Mouse (Mus musculus) heart, postnatal 25 days (tissue): ENCODE results near the gene Tmem198. TPM values are rescaled to one million over a fixed set of nuclear protein-coding genes. Genes with fewer than 3 reads are reported as not detected.

Experiments used
- DNase-seq: peaks from one replicate; pipeline ENCODE4 v3.0.0; 2022; ENCODE audit warnings: low spot score
- intact Hi-C: fragments of 180-260 bp; cut with DNase I; formaldehyde crosslinking; loops from one replicate; pipeline ENCODE4 v1.15.1; 2025
- total RNA-seq, 2 experiments: library from RNA; stranded (reverse); gene quantifications; 2 replicates each; pipeline ENCODE4 v1.2.3; 2021

The Tmem198 gene
- total RNA-seq, result under 1 TPM; 0.42 to 0.61 TPM

- DNase-seq, result peak; percentile 92
- intact Hi-C loops, result loop anchor here (1.0 to 5.0 kb wide), 2 partner anchors 43 to 117 kb away; partner anchors contain the start of gene Stk11ip
These were observed at the start of gene Tmem198, which contains the start of gene Chpf for GRCm38 (mm10) chr1:75478916-75479634. Tmem198 (plus strand) TSS chr1:75479532. Chpf (minus strand) TSS chr1:75479307.

- peak; percentile 67 for DNase-seq
- intact Hi-C loops, result no loop called here
These were observed 43.6 kb upstream of the Tmem198 start, which contains the start of gene Gmppa for GRCm38 (mm10) chr1:75435475-75436328. Gmppa (plus strand) TSS chr1:75435930.

GRCm38 (mm10) chr1:75438782-75439181 lies 40.5 kb upstream of the Tmem198 start:
- no peak for DNase-seq
- intact Hi-C loops, result no loop called here

- intact Hi-C loops, result no loop called here
- DNase-seq, result no peak
These were observed 38.7 kb upstream of the Tmem198 start for GRCm38 (mm10) chr1:75440661-75441060.

GRCm38 (mm10) chr1:75441471-75441996 lies 37.8 kb upstream of the Tmem198 start:
- intact Hi-C loops, result no loop called here

GRCm38 (mm10) chr1:75442171-75442570 lies 37.2 kb upstream of the Tmem198 start:
- intact Hi-C loops, result no loop called here
- DNase-seq, result no peak

More at GRCm38 (mm10) chr1:75441471-75441996, 37.8 kb upstream of the Tmem198 start:
- DNase-seq, result no peak

- intact Hi-C loops, result no loop called here
- DNase-seq, result no peak
These were observed 36.5 kb upstream of the Tmem198 start for GRCm38 (mm10) chr1:75442811-75443210.

GRCm38 (mm10) chr1:75443247-75444024 lies 35.9 kb upstream of the Tmem198 start:
- no peak for DNase-seq
- intact Hi-C loops, result no loop called here

- intact Hi-C loops, result no loop called here
- no peak for DNase-seq
These were observed 35.1 kb upstream of the Tmem198 start for GRCm38 (mm10) chr1:75444208-75444607.

- no peak for DNase-seq
- intact Hi-C loops, result loop anchor here (1.0 to 5.0 kb wide), 2 partner anchors 22 to 103 kb away; no protein-coding TSS in a partner anchor
These were observed 34.1 kb upstream of the Tmem198 start for GRCm38 (mm10) chr1:75445141-75445701.

- intact Hi-C loops, result loop anchor here (1.0 to 5.0 kb wide), 2 partner anchors 21 to 104 kb away; no protein-coding TSS in a partner anchor
- peak; percentile 34 for DNase-seq
These were observed 33.4 kb upstream of the Tmem198 start for GRCm38 (mm10) chr1:75445751-75446611.

GRCm38 (mm10) chr1:75446656-75447055 lies 32.7 kb upstream of the Tmem198 start:
- DNase-seq, result no peak
- intact Hi-C loops, result loop anchor here (5.0 kb wide), 1 partner anchor 104 kb away; no protein-coding TSS in a partner anchor

GRCm38 (mm10) chr1:75447265-75448051 lies 31.9 kb upstream of the Tmem198 start:
- intact Hi-C loops, result loop anchor here (5.0 kb wide), 1 partner anchor 105 kb away; no protein-coding TSS in a partner anchor

GRCm38 (mm10) chr1:75448052-75448431 lies 31.3 kb upstream of the Tmem198 start:
- DNase-seq, result no peak
- intact Hi-C loops, result loop anchor here (5.0 kb wide), 1 partner anchor 106 kb away; no protein-coding TSS in a partner anchor

More at GRCm38 (mm10) chr1:75447265-75448051, 31.9 kb upstream of the Tmem198 start:
- DNase-seq, result no peak

- DNase-seq, result no peak
- intact Hi-C loops, result loop anchor here (5.0 kb wide), 1 partner anchor 107 kb away; no protein-coding TSS in a partner anchor
These were observed 30.4 kb upstream of the Tmem198 start for GRCm38 (mm10) chr1:75448937-75449336.

GRCm38 (mm10) chr1:75449377-75450135 lies 29.8 kb upstream of the Tmem198 start:
- intact Hi-C loops, result loop anchor here (5.0 kb wide), 1 partner anchor 107 kb away; no protein-coding TSS in a partner anchor
- no peak for DNase-seq
